In the genomic region with DNA sequence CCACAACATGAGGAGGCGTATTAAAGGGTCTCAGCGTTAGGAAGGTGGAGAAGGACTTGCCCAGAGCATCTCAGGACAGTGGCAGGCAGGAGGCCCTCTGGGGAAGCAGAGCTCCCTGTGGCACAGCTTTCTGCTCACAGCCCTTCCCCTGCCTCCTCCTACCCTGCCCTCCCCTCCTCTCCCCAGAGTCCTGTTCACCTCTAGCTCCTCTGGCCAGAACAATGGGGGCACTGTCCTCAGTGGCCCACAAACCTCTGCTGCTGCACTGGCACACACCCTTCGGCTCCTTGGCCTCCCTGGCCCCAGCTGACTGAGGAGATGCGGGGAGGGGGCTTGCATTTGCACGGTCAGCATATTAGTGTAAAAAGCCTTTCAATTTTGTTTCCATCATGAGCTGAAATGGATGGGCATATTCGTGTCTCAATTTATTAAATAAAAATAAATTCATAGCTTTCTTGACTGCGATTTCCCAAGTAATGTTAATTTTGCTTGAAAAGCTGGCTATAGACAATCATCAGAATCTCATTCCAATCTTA, we compare ENCODE assay signal across 14 mouse cellular contexts. TPM values are rescaled to one million over a fixed set of nuclear protein-coding genes. Genes with fewer than 3 reads are reported as not detected.
DNase-seq lines count a peak whose midpoint lies in the region; ATAC-seq and TF ChIP-seq lines count a peak whose summit lies in the region.
"Had no signal": no experiment of that assay in that cellular context is flagged by ENCODE, and none has a peak within 500 bp of the region (broad histone marks: within the 10 kb centered on the region; RNA-seq: fewer than 3 reads in every experiment).

No protein-coding gene starts in this region.

- no peak overlapping the region for H3K4me3 ChIP-seq in layer of hippocampus, adult 2 months
- no peak overlapping the region for H3K4me3 ChIP-seq in neural tube, embryonic 14.5 days (ENCODE audit: low read depth, low read length)

- H3K9me3 ChIP-seq in neural tube, embryonic 14.5 days (ENCODE audit: control insufficient read depth, low read length) = no peaks in the 10 kb centered on the region

- H3K4me1 ChIP-seq in neural tube, embryonic 14.5 days (ENCODE audit: control insufficient read depth, insufficient read depth, low read length) = peaks cover 4% of the 10 kb centered on the region; the same call in 1 of the 2 replicates

- H3K27me3 ChIP-seq in neural tube, embryonic 14.5 days (ENCODE audit: control insufficient read depth, insufficient read depth, low read length) = no peaks in the 10 kb centered on the region

- no peak for TF ChIP-seq CTCF in layer of hippocampus, adult 2 months (conservative IDR thresholded peaks at IDR 0.05)
- no peak for TF ChIP-seq CTCF in brain, embryonic 14.5 days (IDR thresholded peaks at IDR 0.05; ENCODE audit: borderline replicate concordance, extremely low read depth, insufficient read depth, insufficient read length)

- WGBS in neural tube, embryonic 14.5 days = 53% methylated on average over 7 of the region's 7 CpGs

- DNase-seq in layer of hippocampus, adult 2 months (ENCODE audit: low spot score in 2 of 2) = peak in 1 of 2 experiments; percentile 32
- DNase-seq in layer of hippocampus, postnatal 36 days = no peak
- DNase-seq in brain, embryonic 14.5 days (ENCODE audit: low read depth) = peak; percentile 55
- DNase-seq in forelimb bud, embryonic 11.5 days (ENCODE audit: low read depth, low spot score) = peak; percentile 26
- no peak for DNase-seq in liver
- DNase-seq: adrenal gland, adult 2 months; heart, adult 18-20 months; heart, postnatal 10 days; kidney, postnatal 10 days; lung, adult 18-20 months had no signal

- peak overlapping the region; percentile 32; the same call in 1 of the 2 replicates for H3K27ac ChIP-seq in layer of hippocampus, adult 2 months
- H3K27ac ChIP-seq in neural tube, embryonic 14.5 days (ENCODE audit: low read depth, low read length) = no peak overlapping the region

- H3K9ac ChIP-seq in neural tube, embryonic 14.5 days (replicated peaks; ENCODE audit: low read depth, low read length) = no peak overlapping the region

- no peak overlapping the region for H3K4me2 ChIP-seq in neural tube, embryonic 14.5 days (ENCODE audit: low read depth, low read length)

- TF ChIP-seq POLR2A in brain, embryonic 14.5 days (IDR thresholded peaks at IDR 0.05; ENCODE audit: borderline replicate concordance, extremely low read depth, insufficient read depth, insufficient read length, poor library complexity, severe bottlenecking) = no peak

- no peaks in the 10 kb centered on the region for H3K36me3 ChIP-seq in neural tube, embryonic 14.5 days (ENCODE audit: control insufficient read depth, insufficient read depth, low read length)

- ATAC-seq in neural tube, embryonic 14.5 days (ENCODE audit: low read depth) = peak; percentile 35; the same call in 1 of the 2 replicates
- ATAC-seq in CD4-positive, CD25-positive, alpha-beta regulatory T cell, adult 4 months = no peak
- ATAC-seq: intestine, embryonic 16.5 days had no signal

RNA-seq across cellular contexts. Expression of gene Rlbp1, which starts 1.9 kb away (rescaled TPM):
- total RNA-seq in layer of hippocampus, adult 2 months (2021) = 10 to 100 TPM; 18.6 to 26.3 TPM
- 10 to 100 TPM; 23.1 to 23.5 TPM for total RNA-seq in layer of hippocampus, postnatal 36 days (2021)
- 26.1 and 47.4 TPM in 2 replicates for polyA plus RNA-seq in brain, embryonic 14.5 days (2012; rRNA removed)
- 23.4 TPM in 2 replicates for polyA plus RNA-seq in neural tube, embryonic 14.5 days (2014; fragmentation: Nextera tagmentation; extraction: Ambion mirVana)
- polyA plus RNA-seq in CD4-positive, CD25-positive, alpha-beta regulatory T cell, adult 4 months (2017; shearing (Covaris generic)) = not detected
- total RNA-seq: adrenal gland, adult 2 months; heart, adult 18-20 months; heart, postnatal 10 days; monocyte, adult 5-6 weeks had no signal

RNA-seq across cellular contexts. Expression of gene Fanci, which starts 3.0 kb away (rescaled TPM):
- under 1 TPM; 0.22 to 0.79 TPM for total RNA-seq in layer of hippocampus, adult 2 months (2021)
- under 1 TPM; 0.38 to 0.70 TPM for total RNA-seq in layer of hippocampus, postnatal 36 days (2021)
- 3.2 and 4.6 TPM in 2 replicates for polyA plus RNA-seq in brain, embryonic 14.5 days (2012; rRNA removed)
- 1.5 and 1.9 TPM in 2 replicates for polyA plus RNA-seq in neural tube, embryonic 14.5 days (2014; fragmentation: Nextera tagmentation; extraction: Ambion mirVana)
- 1 to 10 TPM; 4.4 to 7.9 TPM for polyA plus RNA-seq in CD4-positive, CD25-positive, alpha-beta regulatory T cell, adult 4 months (2017; shearing (Covaris generic))

Comparison
In these comparisons a context has a peak if more than half of its experiments do, and no peak if none do; other contexts are left out.
1. DNase-seq: peak in brain, embryonic 14.5 days (single experiment) and forelimb bud, embryonic 11.5 days (single experiment); none in layer of hippocampus, postnatal 36 days (0 of 2) and liver (single experiment).
2. RNA of gene Rlbp1, which starts 1.9 kb away (polyA plus RNA-seq): 26.1 to 47.4 TPM in brain, embryonic 14.5 days and 23.4 TPM in neural tube, embryonic 14.5 days; not detected in CD4-positive, CD25-positive, alpha-beta regulatory T cell, adult 4 months; every median in the first group is over 10 times any median in the second.